Mouse (Mus musculus) kidney, postnatal 0 days (tissue): ENCODE measurements at regions not wholly inside any gene's neighbourhood (a gene's known extent, or its start where the extent isn't known, plus 50 kb on each side); places are given as distances from the start of the nearest gene placed in this dataset.

Experiments used
- ATAC-seq: fragments of 200-750 bp; cut with Nextera tagmentation; replicated peaks from 2 replicates; pipeline ENCODE4 v1.8.0; 2017; ENCODE audit warnings: low read depth, moderate number of reproducible peaks, moderate TSS enrichment, moderate library complexity; ENCODE audit not compliant: low FRiP score
- DNase-seq: peaks from one replicate; pipeline ENCODE4 v3.0.0-alpha.2; 2016; ENCODE audit warnings: low spot score
- H3K27ac ChIP-seq: fragments of 300-500 bp; sonication (generic); 2 replicates; pipeline ENCODE4 v1.5.1; 2014; ENCODE audit warnings: mild to moderate bottlenecking
- H3K27me3 ChIP-seq: fragments of 300-500 bp; sonication (generic); 2 replicates; pipeline ENCODE4 v1.6.1; 2014; ENCODE audit warnings: low read length, mixed read lengths; ENCODE audit not compliant: insufficient read depth
- H3K36me3 ChIP-seq: fragments of 300-500 bp; sonication (generic); 2 replicates; pipeline ENCODE4 v1.6.1; 2014; ENCODE audit warnings: low read length, mixed read lengths; ENCODE audit not compliant: insufficient read depth
- H3K4me1 ChIP-seq: fragments of 300-500 bp; sonication (generic); replicated peaks from 2 replicates; pipeline ENCODE4 v1.6.1; 2014; ENCODE audit warnings: antibody characterized with exemption, low read length, mixed read lengths; ENCODE audit not compliant: insufficient read depth
- H3K4me2 ChIP-seq: fragments of 300-500 bp; sonication (generic); 2 replicates; pipeline ENCODE4 v1.6.1; 2014; ENCODE audit warnings: mild to moderate bottlenecking, low read length, moderate library complexity, mixed read lengths
- H3K4me3 ChIP-seq: fragments of 300-500 bp; sonication (generic); replicated peaks from 2 replicates; pipeline ENCODE4 v1.5.1; 2014; ENCODE audit warnings: low read depth, low read length
- H3K9ac ChIP-seq: fragments of 300-500 bp; sonication (generic); 2 replicates; pipeline ENCODE4 v1.6.1; 2014; ENCODE audit warnings: low read depth, low read length
- H3K9me3 ChIP-seq: fragments of 300-500 bp; sonication (generic); replicated peaks from 2 replicates; pipeline ENCODE4 v1.6.1; 2016; ENCODE audit warnings: low read length, inconsistent platforms, mixed read lengths
- CTCF ChIP-seq: IDR thresholded peaks from 2 replicates; pipeline ENCODE4 v1.5.1; 2016; ENCODE audit warnings: antibody characterized with exemption, low read depth, mild to moderate bottlenecking, moderate library complexity
- WGBS: fragments of 180-500 bp; shearing (Covaris S2); extraction: QIAGEN DNeasy Blood & Tissue Kit; methylation state at CpG from one replicate; pipeline ENCODE4 v1.1.7; 2014; 5-methylcytosine and 5-hydroxymethylcytosine counted together

- H3K36me3 ChIP-seq, result no peaks in the 10 kb centered on the region
- H3K27me3 ChIP-seq, result no peaks in the 10 kb centered on the region
- ATAC-seq, result no peak
- no peak for TF ChIP-seq CTCF
- H3K27ac ChIP-seq, result no peak overlapping the region
- no peaks in the 10 kb centered on the region for H3K9me3 ChIP-seq
- 92% methylated on average over 3 of the region's 3 CpGs for WGBS
- no peak overlapping the region for H3K9ac ChIP-seq
- H3K4me2 ChIP-seq, result no peak overlapping the region
- H3K4me3 ChIP-seq, result no peak overlapping the region
- DNase-seq, result no peak
- H3K4me1 ChIP-seq, result no peaks in the 10 kb centered on the region
Observed at GRCm38 (mm10) chr16:51842770-51843169, 188.3 kb upstream of the Cblb start.

DNA sequence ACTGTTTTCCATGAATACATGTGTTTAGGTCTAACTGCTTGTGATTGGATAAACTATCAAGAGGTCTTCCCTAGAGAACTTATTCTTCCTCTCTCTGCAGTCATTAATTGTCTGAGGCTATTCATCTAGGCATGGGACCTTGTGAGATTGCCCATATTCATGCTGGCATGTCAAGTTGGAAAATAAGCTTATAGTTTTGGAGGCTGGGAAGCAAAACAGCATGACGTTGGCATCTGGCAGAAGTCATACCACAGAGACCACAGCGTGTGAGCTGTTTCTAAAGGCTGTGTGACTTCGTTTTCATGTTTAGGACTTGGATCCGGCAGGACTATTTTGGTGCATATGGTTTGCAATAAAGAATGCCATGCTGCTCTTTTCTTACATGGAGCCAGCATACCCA, 185.5 kb upstream of the Cblb start:
- 86% methylated on average over 4 of the region's 4 CpGs for WGBS
- H3K9me3 ChIP-seq, result no peaks in the 10 kb centered on the region
- no peak overlapping the region for H3K27ac ChIP-seq
- H3K36me3 ChIP-seq, result no peaks in the 10 kb centered on the region
- ATAC-seq (no peak), DNase-seq (no peak)
- H3K4me3 ChIP-seq, result no peak overlapping the region
- no peak overlapping the region for H3K9ac ChIP-seq
- H3K27me3 ChIP-seq, result no peaks in the 10 kb centered on the region
- no peak for TF ChIP-seq CTCF
- H3K4me1 ChIP-seq, result no peaks in the 10 kb centered on the region
- no peak overlapping the region for H3K4me2 ChIP-seq

- no peak overlapping the region for H3K4me3 ChIP-seq
- H3K4me2 ChIP-seq, result no peak overlapping the region
- no peak for ATAC-seq
- no peak overlapping the region for H3K9ac ChIP-seq
- H3K36me3 ChIP-seq, result no peaks in the 10 kb centered on the region
- no peak for TF ChIP-seq CTCF
- no peaks in the 10 kb centered on the region for H3K27me3 ChIP-seq
- H3K9me3 ChIP-seq, result no peaks in the 10 kb centered on the region
- 94% methylated on average over 4 of the region's 4 CpGs for WGBS
- H3K4me1 ChIP-seq, result no peaks in the 10 kb centered on the region
- no peak for DNase-seq
- H3K27ac ChIP-seq, result no peak overlapping the region
Observed at GRCm38 (mm10) chr16:51880711-51881110, 150.3 kb upstream of the Cblb start.

GRCm38 (mm10) chr16:51881127-51881526, 149.9 kb upstream of the Cblb start:
- no peak for TF ChIP-seq CTCF
- WGBS, result 93% methylated on average over 2 of the region's 2 CpGs
- no peak overlapping the region for H3K4me3 ChIP-seq
- no peaks in the 10 kb centered on the region for H3K27me3 ChIP-seq
- DNase-seq, result no peak
- H3K36me3 ChIP-seq, result no peaks in the 10 kb centered on the region
- no peak overlapping the region for H3K4me2 ChIP-seq
- no peak overlapping the region for H3K27ac ChIP-seq
- H3K9ac ChIP-seq, result no peak overlapping the region
- H3K9me3 ChIP-seq, result no peaks in the 10 kb centered on the region
- no peak for ATAC-seq
- H3K4me1 ChIP-seq, result no peaks in the 10 kb centered on the region

DNA sequence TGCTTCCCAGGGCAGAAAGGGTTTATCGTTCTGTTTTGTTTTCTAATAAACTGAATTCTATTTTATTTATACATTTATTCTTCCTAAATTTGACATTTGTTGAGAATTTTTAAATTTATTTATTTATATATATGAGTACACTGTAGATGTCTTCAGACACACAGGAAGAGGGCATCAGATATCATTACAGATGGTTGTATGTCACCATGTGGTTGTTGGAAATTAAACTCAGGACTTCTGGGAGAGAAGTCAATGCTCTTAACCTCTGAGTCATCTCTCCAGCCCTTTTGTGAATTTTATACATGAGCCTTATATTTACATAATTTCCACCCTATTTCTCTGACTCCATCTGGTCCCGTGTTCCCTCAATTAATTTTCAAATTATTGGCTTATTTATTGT, 147.2 kb upstream of the Cblb start:
- Histone ChIP-seq H3K27me3 (no peaks in the 10 kb centered on the region), H3K9ac (no peak overlapping the region), H3K27ac (no peak overlapping the region), H3K9me3 (no peaks in the 10 kb centered on the region), H3K36me3 (no peaks in the 10 kb centered on the region), H3K4me3 (no peak overlapping the region), H3K4me1 (no peaks in the 10 kb centered on the region), H3K4me2 (no peak overlapping the region)
- 93% methylated on average over 2 of the region's 2 CpGs for WGBS
- ATAC-seq, result no peak
- DNase-seq, result no peak
- TF ChIP-seq CTCF, result no peak

GRCm38 (mm10) chr16:51887496-51887895, 143.5 kb upstream of the Cblb start:
- H3K9me3 ChIP-seq, result no peaks in the 10 kb centered on the region
- no peak overlapping the region for H3K4me3 ChIP-seq
- ATAC-seq (no peak), DNase-seq (no peak)
- no peak overlapping the region for H3K4me2 ChIP-seq
- H3K4me1 ChIP-seq, result no peaks in the 10 kb centered on the region
- H3K9ac ChIP-seq, result no peak overlapping the region
- no peaks in the 10 kb centered on the region for H3K36me3 ChIP-seq
- H3K27me3 ChIP-seq, result no peaks in the 10 kb centered on the region
- H3K27ac ChIP-seq, result no peak overlapping the region
- 91% methylated on average over 5 of the region's 5 CpGs for WGBS
- no peak for TF ChIP-seq CTCF

- no peaks in the 10 kb centered on the region for H3K4me1 ChIP-seq
- no peaks in the 10 kb centered on the region for H3K36me3 ChIP-seq
- no peak for TF ChIP-seq CTCF
- no peak for DNase-seq
- WGBS, result 95% methylated on average over 2 of the region's 2 CpGs
- no peak overlapping the region for H3K9ac ChIP-seq
- ATAC-seq, result no peak
- H3K27me3 ChIP-seq, result no peaks in the 10 kb centered on the region
- H3K9me3 ChIP-seq, result no peaks in the 10 kb centered on the region
- H3K27ac ChIP-seq, result no peak overlapping the region
- no peak overlapping the region for H3K4me3 ChIP-seq
- H3K4me2 ChIP-seq, result no peak overlapping the region
Observed at GRCm38 (mm10) chr16:51905588-51905987, 125.4 kb upstream of the Cblb start.
